36 mouse cellular contexts compared by ENCODE assay signal in the genomic region with DNA sequence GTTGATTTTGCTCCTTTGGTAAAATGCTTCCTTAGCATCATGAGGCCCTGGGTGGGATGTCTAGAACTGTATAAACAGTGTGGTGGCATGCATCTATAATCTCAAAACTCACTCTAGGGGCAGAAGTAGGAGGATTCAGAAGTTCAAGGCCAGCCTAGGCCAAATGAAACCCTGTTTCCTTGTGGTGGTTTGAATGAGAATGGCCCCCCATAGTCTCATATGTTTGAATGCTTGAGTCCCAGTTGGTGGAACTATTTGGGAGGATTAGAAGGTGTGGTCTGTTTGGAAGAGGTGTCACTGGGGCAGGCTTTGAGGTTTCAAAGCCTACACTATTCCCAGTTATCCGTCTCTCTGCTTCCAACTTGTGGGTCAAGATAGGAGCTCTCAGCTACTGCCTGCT. TPM values are rescaled to one million over a fixed set of nuclear protein-coding genes. Genes with fewer than 3 reads are reported as not detected.
"Had no signal": no experiment of that assay in that cellular context is flagged by ENCODE, and none has a peak within 500 bp of the region (broad histone marks: within the 10 kb centered on the region; RNA-seq: fewer than 3 reads in every experiment).

No protein-coding gene starts in this region.

- H3K4me3 ChIP-seq: limb, embryonic 10.5 days; limb, embryonic 12.5 days; limb, embryonic 13.5 days; limb, embryonic 15.5 days; liver, embryonic 12.5 days; liver, embryonic 13.5 days; liver, embryonic 15.5 days; lung, embryonic 15.5 days; megakaryocyte, embryonic 14.5 days; midbrain, embryonic 10.5 days; midbrain, embryonic 12.5 days; midbrain, embryonic 13.5 days; myocyte; neural tube, embryonic 12.5 days; neural tube, embryonic 13.5 days had no signal

- H3K9me3 ChIP-seq: limb, embryonic 10.5 days; limb, embryonic 12.5 days; limb, embryonic 13.5 days; limb, embryonic 15.5 days; liver, embryonic 12.5 days; liver, embryonic 13.5 days; liver, embryonic 15.5 days; lung, embryonic 15.5 days; megakaryocyte, embryonic 14.5 days; midbrain, embryonic 10.5 days; midbrain, embryonic 12.5 days; midbrain, embryonic 13.5 days; neural tube, embryonic 12.5 days; neural tube, embryonic 13.5 days had no signal

- ATAC-seq: liver, embryonic 12.5 days; liver, postnatal 0 days; lung, postnatal 0 days; midbrain, embryonic 13.5 days; midbrain, embryonic 16.5 days had no signal

- H3K27ac ChIP-seq: limb, embryonic 10.5 days; limb, embryonic 12.5 days; limb, embryonic 13.5 days; limb, embryonic 15.5 days; liver, embryonic 12.5 days; liver, embryonic 13.5 days; liver, embryonic 14.5 days; liver, embryonic 15.5 days; lung, embryonic 15.5 days; macrophage; midbrain, embryonic 10.5 days; midbrain, embryonic 12.5 days; midbrain, embryonic 13.5 days; neural tube, embryonic 12.5 days; neural tube, embryonic 13.5 days had no signal

- DNase-seq: left cerebral cortex, postnatal 4 days; liver; liver, embryonic 13.5 days; liver, postnatal 0 days; lung, adult 18-20 months; lung, adult 2 months; lung, embryonic 14.5 days; lung, postnatal 10 days; lung, postnatal 14 days; lung, postnatal 36 days; lung, postnatal 4 days; midbrain, embryonic 14.5 days had no signal

- H3K36me3 ChIP-seq: limb, embryonic 10.5 days; limb, embryonic 12.5 days; limb, embryonic 13.5 days; limb, embryonic 15.5 days; liver, embryonic 12.5 days; liver, embryonic 13.5 days; liver, embryonic 15.5 days; lung, embryonic 15.5 days; midbrain, embryonic 10.5 days; midbrain, embryonic 12.5 days; midbrain, embryonic 13.5 days; neural tube, embryonic 12.5 days; neural tube, embryonic 13.5 days had no signal

- H3K27me3 ChIP-seq: limb, embryonic 12.5 days; limb, embryonic 13.5 days; limb, embryonic 15.5 days; liver, embryonic 13.5 days; liver, embryonic 15.5 days; lung, embryonic 15.5 days; midbrain, embryonic 12.5 days; midbrain, embryonic 13.5 days; neural tube, embryonic 12.5 days; neural tube, embryonic 13.5 days had no signal

- H3K9ac ChIP-seq: limb, embryonic 12.5 days; limb, embryonic 13.5 days; limb, embryonic 15.5 days; liver, embryonic 12.5 days; liver, embryonic 13.5 days; liver, embryonic 14.5 days; liver, embryonic 15.5 days; liver, postnatal 0 days; lung, embryonic 14.5 days; lung, embryonic 15.5 days; midbrain, embryonic 12.5 days; midbrain, embryonic 13.5 days; neural tube, embryonic 12.5 days; neural tube, embryonic 13.5 days had no signal

- H3K4me2 ChIP-seq: limb, embryonic 12.5 days; limb, embryonic 13.5 days; limb, embryonic 15.5 days; liver, embryonic 11.5 days; liver, embryonic 12.5 days; liver, embryonic 13.5 days; liver, embryonic 15.5 days; lung, embryonic 14.5 days; lung, embryonic 15.5 days; midbrain, embryonic 11.5 days; midbrain, embryonic 12.5 days; midbrain, embryonic 13.5 days; neural tube, embryonic 12.5 days; neural tube, embryonic 13.5 days had no signal

RNA-seq across cellular contexts. Expression of a gene that starts 39.3 kb away (rescaled TPM):
- total RNA-seq: liver, adult 2 months; megakaryocyte progenitor cell, adult 5-6 weeks; megakaryocyte, adult 5-6 weeks; megakaryocyte-erythroid progenitor cell, adult 5-6 weeks had no signal
- polyA plus RNA-seq: liver, adult 2 months; lung, embryonic 14.5 days; macrophage had no signal
